Mouse (Mus musculus): ENCODE results near the gene Fbxw5. TPM values are rescaled to one million over a fixed set of nuclear protein-coding genes. Genes with fewer than 3 reads are reported as not detected.
"Not testable (repeated sequence)": the region's sequence is repeated elsewhere in the genome, so short reads cannot be mapped to it uniquely, and the experiment has no call there.

The Fbxw5 gene
- total RNA-seq, 2 experiments from 2014 or later = 82.0 to 93.6 TPM

- no peak for DNase-seq
Measured at GRCm38 (mm10) chr2:25509912-25510311, 9.4 kb downstream of the Fbxw5 start.

- DNase-seq = no peak
Measured at GRCm38 (mm10) chr2:25526510-25527302, 26.2 kb downstream of the Fbxw5 start.

GRCm38 (mm10) chr2:25533707-25534106 lies 33.2 kb downstream of the Fbxw5 start:
- no peak for DNase-seq

- peak; percentile 87 to 93 for DNase-seq
Measured at GRCm38 (mm10) chr2:25534178-25534865, 33.8 kb downstream of the Fbxw5 start.

GRCm38 (mm10) chr2:25534866-25535182 lies 34.3 kb downstream of the Fbxw5 start:
- no peak for DNase-seq

GRCm38 (mm10) chr2:25536531-25536930 lies 36.0 kb downstream of the Fbxw5 start:
- DNase-seq = peak; percentile 35 to 56

GRCm38 (mm10) chr2:25540541-25540948 lies 40.0 kb downstream of the Fbxw5 start:
- DNase-seq = peak; percentile 34 to 49

GRCm38 (mm10) chr2:25541644-25542367 lies 41.3 kb downstream of the Fbxw5 start:
- DNase-seq = no peak

GRCm38 (mm10) chr2:25545996-25546810 lies 45.7 kb downstream of the Fbxw5 start:
- DNase-seq = peak in 1 of 2 experiments; percentile 21

GRCm38 (mm10) chr2:25546811-25547491 lies 46.4 kb downstream of the Fbxw5 start, which contains the start of gene Traf2:
Traf2 (minus strand) TSS chr2:25546940.
- DNase-seq = peak; percentile 100

GRCm38 (mm10) chr2:25549021-25549991 lies 48.8 kb downstream of the Fbxw5 start:
- peak in 1 of 2 experiments; percentile 54 for DNase-seq

- DNase-seq = peak; percentile 50 to 65
Measured at GRCm38 (mm10) chr2:25551186-25551585, 50.6 kb downstream of the Fbxw5 start.

GRCm38 (mm10) chr2:25553171-25553786 lies 52.7 kb downstream of the Fbxw5 start:
- not testable (repeated sequence) for DNase-seq

Other genes with a start within 250 kb of the Fbxw5 start
- 10 to 100 TPM; 14.8 to 15.2 TPM for gene Tmem203, start 245.3 kb upstream of the Fbxw5 start, total RNA-seq (2021)
- gene Tprn, start 238.1 kb upstream of the Fbxw5 start, total RNA-seq (2021) = 1 to 10 TPM; 7.4 to 7.7 TPM
- gene Ssna1, start 228.3 kb upstream of the Fbxw5 start, total RNA-seq (2021) = 10 to 100 TPM; 38.2 to 42.6 TPM
- 10 to 100 TPM; 35.3 to 38.8 TPM for gene Anapc2, start 228.3 kb upstream of the Fbxw5 start, total RNA-seq (2021)
- not detected for gene Tmem210, start 212.6 kb upstream of the Fbxw5 start, total RNA-seq (2021)
- gene Lrrc26, start 210.8 kb upstream of the Fbxw5 start, total RNA-seq (2021) = under 1 TPM in 1 of 2 experiments, not detected in 1; 0.23 TPM
- gene Grin1, start 181.6 kb upstream of the Fbxw5 start, total RNA-seq (2021) = not detected
- 10 to 100 TPM; 20.8 to 23.6 TPM for gene Man1b1, start 168.4 kb upstream of the Fbxw5 start, total RNA-seq (2021)
- gene Dpp7, start 144.4 kb upstream of the Fbxw5 start, total RNA-seq (2021) = 1 to 10 TPM; 5.9 to 7.0 TPM
- 10 to 100 TPM; 10.3 to 11.8 TPM for gene Uap1l1, start 135.1 kb upstream of the Fbxw5 start, total RNA-seq (2021)
- gene Sapcd2, start 128.4 kb upstream of the Fbxw5 start, total RNA-seq (2021) = not detected
- gene Entpd2, start 104.9 kb upstream of the Fbxw5 start, total RNA-seq (2021) = 10 to 100 TPM; 13.7 to 14.5 TPM
- 10 to 100 TPM; 25.7 to 27.9 TPM for gene Npdc1, start 101.4 kb upstream of the Fbxw5 start, total RNA-seq (2021)
- gene Fut7, start 77.5 kb upstream of the Fbxw5 start, total RNA-seq (2021) = 1 to 10 TPM in 1 of 2 experiments, not detected in 1; 1.1 TPM
- gene Abca2, start 72.0 kb upstream of the Fbxw5 start, total RNA-seq (2021) = 10 to 100 TPM; 41.4 to 43.2 TPM
- 1 to 10 TPM in 1 of 2 experiments, under 1 TPM in 1; 0.82 to 1.7 TPM for gene Clic3, start 43.9 kb upstream of the Fbxw5 start, total RNA-seq (2021)
- gene Paxx, start 39.7 kb upstream of the Fbxw5 start, total RNA-seq (2021) = 10 to 100 TPM; 22.6 to 28.7 TPM
- gene Ptgds, start 30.7 kb upstream of the Fbxw5 start, total RNA-seq (2021) = 100 to 1,000 TPM; 450 to 656 TPM
- not detected for gene Lcn12, start 6.8 kb upstream of the Fbxw5 start, total RNA-seq (2021)
- 1 to 10 TPM; 1.1 to 2.3 TPM for gene C8g, start 969 bp downstream of the Fbxw5 start, total RNA-seq (2021)
- 10 to 100 TPM; 15.7 to 17.6 TPM for gene Traf2, start 46.2 kb downstream of the Fbxw5 start, total RNA-seq (2021)
- 100 to 1,000 TPM; 223 to 241 TPM for gene Edf1, start 57.1 kb downstream of the Fbxw5 start, total RNA-seq (2021)
- 1 to 10 TPM in 1 of 2 experiments, under 1 TPM in 1; 0.55 to 1.4 TPM for gene Mamdc4, start 74.1 kb downstream of the Fbxw5 start, total RNA-seq (2021)
- 10 to 100 TPM; 55.9 to 72.5 TPM for gene Phpt1, start 74.5 kb downstream of the Fbxw5 start, total RNA-seq (2021)
- gene Ajm1, start 81.0 kb downstream of the Fbxw5 start, total RNA-seq (2021) = under 1 TPM; 0.10 to 0.46 TPM
- 10 to 100 TPM; 63.5 to 63.8 TPM for gene Rabl6, start 107.8 kb downstream of the Fbxw5 start, total RNA-seq (2021)
- gene Ccdc183, start 116.9 kb downstream of the Fbxw5 start, total RNA-seq (2021) = not detected
- gene Tmem141, start 121.3 kb downstream of the Fbxw5 start, total RNA-seq (2021) = 10 to 100 TPM; 33.9 to 37.9 TPM
- 1 to 10 TPM; 7.1 to 8.1 TPM for gene Fcna, start 127.3 kb downstream of the Fbxw5 start, total RNA-seq (2021)
- gene Lcn8, start 152.4 kb downstream of the Fbxw5 start, total RNA-seq (2021) = under 1 TPM; 0.64 to 0.72 TPM
- gene Lcn5, start 157.2 kb downstream of the Fbxw5 start, total RNA-seq (2021) = not detected
- gene Lcn6, start 176.0 kb downstream of the Fbxw5 start, total RNA-seq (2021) = not detected
- not detected for gene Lcn10, start 182.0 kb downstream of the Fbxw5 start, total RNA-seq (2021)
- gene Obp2a, start 199.3 kb downstream of the Fbxw5 start, total RNA-seq (2021) = not detected
- 10 to 100 TPM; 16.9 to 18.3 TPM for gene Bmyc, start 206.0 kb downstream of the Fbxw5 start, total RNA-seq (2021)
- gene Obp2b, start 236.3 kb downstream of the Fbxw5 start, total RNA-seq (2021) = not detected

Data from heart, adult 18-20 months (tissue).